Mouse (Mus musculus) T-helper 2 cell (primary cell): ENCODE data around the gene Rnpep.
"Not testable (repeated sequence)": the region's sequence is repeated elsewhere in the genome, so short reads cannot be mapped to it uniquely, and the experiment has no call there.

Source experiments
- in situ Hi-C: fragments of 300-600 bp; cut with MboI, MseI; formaldehyde crosslinking; loops from one replicate; pipeline ENCODE4 v1.15.1; 2025; ENCODE audit warnings: high pct_unique_total_duplicates

Rnpep gene

DNA sequence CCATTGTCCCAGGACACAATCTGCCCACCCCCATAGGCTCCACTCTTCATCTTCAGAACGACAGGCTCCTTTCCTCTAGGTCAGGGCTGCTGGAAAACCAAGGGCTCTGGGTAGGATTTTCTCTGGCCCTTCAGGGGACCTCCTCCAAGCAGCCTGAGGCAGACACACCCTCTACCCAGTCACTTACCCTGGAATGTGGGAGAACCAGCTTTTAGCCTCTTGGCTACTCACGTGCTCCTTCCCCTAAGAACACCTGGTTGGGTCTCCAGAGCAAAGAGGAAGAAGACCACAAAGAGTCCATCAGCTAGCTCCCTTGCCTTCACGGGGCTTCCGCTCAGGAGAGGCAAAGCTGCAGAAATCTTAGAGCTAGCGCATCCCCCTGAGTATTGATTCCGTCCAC, 23.0 kb downstream of the Rnpep start:
- in situ Hi-C loops, result loop anchor here (5.0 kb wide), 1 partner anchor 89 kb away; no protein-coding TSS in a partner anchor

DNA sequence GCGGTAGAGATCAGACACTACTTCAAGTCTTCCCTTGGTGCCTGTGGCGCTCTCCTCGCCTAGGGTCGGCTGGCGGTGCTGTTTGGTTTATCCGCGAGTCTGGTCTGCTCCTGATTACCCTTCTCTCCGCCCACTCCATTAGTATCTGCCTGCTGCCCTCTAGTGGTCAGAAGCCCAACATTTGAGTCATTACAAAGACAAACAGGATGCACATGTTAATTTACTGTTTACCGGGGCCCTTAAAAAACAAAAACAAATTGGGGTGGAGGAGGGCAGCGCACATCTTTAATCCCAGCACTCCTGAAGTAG, 24.8 kb downstream of the Rnpep start:
- in situ Hi-C loops, result no loop called here

DNA sequence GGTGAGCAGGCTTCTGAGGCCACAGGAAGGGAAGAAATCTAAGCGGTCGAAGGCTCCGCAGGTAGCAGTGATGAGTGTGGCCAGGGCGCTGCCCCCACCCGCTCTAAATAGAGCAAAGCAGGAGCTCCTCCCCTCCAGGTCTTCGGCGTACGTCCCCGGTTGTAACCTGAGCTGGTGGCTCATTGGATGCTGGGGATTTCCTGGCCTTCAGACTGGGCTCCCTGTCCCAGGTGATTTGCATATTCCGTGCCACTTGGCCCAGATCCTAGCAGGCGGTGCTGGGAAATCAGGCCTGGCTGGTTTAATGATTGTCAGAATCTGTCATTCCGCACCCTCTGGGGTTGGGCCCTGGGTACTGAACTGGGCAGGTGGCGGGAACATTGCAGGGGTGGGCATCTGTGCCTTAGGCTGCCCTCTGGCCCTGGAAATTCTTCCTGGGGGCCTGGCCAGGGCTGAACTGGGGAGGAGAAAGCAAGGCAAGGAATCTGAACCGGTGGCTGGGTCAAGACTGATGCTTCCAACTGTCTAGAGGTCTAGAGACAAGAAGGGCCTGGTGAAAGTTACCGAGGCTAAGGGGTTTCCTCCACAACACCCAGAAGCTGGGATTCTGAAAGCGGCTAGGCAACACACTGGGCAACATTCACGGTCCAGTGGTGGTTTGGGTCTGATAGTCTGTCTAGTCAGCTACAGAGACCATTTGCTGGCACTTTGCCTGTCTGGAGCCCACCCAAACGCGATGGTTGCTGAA, 25.3 kb downstream of the Rnpep start, which contains the start of gene Elf3:
Gene Elf3 (minus strand): TSS at position 189 of the 748 bp plus-strand sequence.
- in situ Hi-C loops, result no loop called here

DNA sequence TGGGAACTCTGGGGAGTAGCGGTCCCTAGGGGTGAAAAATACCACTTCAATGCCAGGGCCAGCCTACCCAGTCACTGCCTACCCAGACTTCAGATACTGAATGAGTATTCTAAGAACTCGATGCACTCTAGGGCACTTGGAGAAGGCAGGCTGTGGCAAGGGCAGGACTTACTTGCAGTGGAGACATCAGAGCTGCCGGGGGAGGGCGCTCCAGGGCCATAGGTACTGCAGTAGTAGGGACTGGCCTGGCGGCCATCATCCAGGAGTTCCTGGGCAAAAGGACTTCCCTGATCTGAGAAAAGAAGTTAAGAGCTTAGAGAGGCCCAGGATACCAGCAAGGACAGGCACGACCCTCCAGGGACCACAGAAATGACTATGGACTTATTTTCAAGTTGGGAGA, 27.6 kb downstream of the Rnpep start:
- in situ Hi-C loops, result no loop called here

DNA sequence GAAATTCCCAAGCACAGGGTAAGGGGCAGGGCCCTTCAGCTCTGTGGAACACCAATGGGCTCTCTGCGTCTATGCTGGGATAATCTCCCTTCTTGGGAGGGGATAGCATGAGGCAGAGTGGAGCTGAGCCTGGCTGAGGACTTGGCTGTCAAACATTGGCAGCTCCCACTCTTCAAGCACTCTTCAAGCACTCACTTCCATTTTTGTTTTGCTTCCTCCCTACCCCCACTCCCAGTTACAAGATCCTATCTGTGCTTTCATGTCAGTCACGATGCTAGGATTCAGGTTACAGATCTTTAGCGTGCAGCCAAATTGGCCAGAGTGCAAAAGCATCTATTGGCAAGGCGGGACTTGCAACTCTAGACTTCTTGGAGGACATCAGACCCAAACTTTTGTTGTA, 31.0 kb downstream of the Rnpep start:
- in situ Hi-C loops, result no loop called here

DNA sequence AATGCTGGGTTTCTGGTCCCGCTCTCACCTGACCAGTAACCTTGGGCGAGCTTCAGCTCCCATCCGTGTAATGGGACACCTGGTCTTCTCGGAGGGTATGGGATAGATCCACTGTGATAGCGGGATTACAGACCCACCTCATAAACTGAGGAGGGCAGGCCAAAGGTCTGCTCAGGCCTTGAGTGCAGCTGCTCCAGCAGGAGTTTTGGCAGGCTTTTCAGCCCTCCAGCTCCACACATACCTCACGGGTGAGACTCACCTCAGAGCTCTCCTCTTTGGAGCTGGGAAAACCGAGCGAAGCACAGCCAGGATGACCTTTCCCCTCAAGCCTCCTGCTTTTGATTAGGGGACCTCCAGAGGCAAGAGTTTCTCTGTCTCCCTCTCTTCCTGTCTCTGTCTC, 32.5 kb downstream of the Rnpep start:
- in situ Hi-C loops, result no loop called here

DNA sequence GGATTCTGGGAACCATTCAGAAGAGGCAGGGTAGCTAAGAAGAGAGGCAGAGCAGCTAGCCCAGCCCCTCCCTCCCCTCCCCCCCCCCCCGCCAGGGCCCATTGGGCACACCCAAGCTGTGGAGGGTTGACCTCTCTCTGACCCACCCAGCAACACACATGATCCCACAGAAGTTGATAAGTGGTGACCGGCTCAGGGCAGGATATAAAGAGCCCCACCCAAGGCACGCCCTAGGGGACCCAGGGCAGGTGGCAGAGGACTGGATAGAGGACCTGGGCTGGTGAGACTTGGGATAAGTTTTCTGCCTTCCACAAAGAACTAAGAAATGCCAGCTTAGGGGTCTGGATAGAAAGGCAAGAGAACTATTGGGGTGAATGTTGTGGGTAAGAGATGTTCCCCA, 33.2 kb downstream of the Rnpep start:
- in situ Hi-C loops, result no loop called here

DNA sequence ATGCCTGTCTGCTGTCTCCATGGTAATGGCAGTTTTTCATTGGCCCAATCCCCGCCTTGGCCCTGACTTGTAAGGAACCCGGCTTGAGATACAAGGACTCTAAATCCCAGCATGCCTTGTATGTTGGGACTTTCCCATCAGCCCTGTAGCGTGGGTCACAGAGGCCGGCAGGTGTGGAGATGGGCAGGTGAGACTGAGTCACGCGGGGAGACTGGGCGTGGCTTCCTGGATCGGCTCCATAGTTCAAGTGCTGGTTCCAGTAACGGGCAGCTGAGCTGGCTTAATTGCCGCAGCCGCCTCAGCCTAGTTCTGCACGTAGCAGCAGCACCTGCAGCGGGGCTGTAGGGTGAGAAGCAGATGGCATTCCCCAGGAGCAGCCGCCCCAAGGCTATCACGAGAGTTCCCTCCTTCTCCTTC, 35.4 kb downstream of the Rnpep start:
- in situ Hi-C loops, result no loop called here

DNA sequence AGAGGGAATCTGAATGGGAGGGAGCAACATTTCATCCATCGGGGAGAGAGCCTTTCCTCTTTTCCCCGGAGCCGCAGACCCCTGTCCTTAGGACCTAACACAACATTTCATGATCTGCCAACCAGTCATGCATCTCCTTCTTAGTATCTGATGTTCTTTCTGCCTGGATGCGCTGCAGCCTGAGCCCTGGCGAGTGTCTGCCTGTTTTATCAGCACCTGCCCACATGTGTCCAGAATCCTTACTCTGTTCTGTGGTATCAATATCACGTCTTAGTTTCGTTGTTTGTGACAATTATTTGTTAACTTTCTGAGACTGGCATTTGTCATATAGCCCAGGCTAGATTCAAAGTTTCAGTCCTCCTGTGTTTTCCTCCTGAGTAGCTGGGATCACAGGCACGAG, 39.9 kb downstream of the Rnpep start:
- in situ Hi-C loops, result no loop called here

DNA sequence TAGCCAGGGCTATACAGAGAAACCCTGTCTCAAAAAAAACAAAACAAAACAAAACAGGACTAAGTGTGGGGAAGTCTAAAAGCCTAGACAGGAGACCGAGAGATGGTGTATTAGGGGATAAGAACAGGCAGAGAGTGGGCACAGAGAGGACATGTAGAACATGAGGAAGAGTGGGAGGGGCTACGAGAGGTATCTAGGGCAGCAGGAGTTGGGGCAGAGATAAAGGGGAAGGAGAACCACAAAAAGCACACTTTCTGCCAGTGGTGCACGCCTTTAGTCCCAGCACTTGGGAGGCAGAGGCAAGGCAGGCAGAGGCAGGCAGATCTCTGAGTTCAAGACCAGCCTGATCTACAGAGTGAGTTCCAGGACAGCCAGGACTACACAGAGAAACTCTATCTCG, 43.7 kb downstream of the Rnpep start:
- in situ Hi-C loops, result not testable (repeated sequence)

DNA sequence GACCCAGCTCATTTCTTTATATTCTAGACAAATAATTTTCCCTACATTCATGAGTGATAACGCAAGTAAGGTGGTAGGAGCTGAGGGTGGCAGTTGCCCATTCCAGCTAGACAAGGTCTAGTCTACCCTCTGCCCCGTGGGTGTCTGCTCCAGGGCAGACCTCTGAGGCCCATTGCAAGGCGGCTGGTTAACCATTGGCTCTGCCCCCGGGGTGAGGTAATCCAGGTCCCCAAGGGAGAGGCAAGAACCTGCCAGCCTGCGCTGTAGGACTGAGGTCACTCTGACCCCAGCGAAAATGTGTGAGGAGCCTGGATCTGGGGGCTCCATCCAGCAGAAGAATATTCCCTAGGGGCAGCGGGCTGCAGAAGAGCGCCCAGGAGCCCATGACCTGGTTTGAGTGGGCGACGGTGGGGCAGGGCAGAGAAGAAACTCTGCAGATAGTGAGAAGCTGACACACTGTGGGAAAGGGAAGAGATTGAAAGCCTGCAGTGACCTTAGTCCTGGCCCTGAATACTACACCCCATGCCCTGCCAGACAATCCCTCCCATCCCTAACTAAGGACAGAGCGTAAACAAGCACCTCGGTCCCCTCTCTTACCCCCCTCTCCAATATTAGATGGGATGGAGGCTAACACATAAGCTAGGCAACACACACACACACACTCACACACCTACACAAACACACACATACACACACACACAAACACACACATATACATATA, 46.6 kb downstream of the Rnpep start:
- in situ Hi-C loops, result no loop called here

DNA sequence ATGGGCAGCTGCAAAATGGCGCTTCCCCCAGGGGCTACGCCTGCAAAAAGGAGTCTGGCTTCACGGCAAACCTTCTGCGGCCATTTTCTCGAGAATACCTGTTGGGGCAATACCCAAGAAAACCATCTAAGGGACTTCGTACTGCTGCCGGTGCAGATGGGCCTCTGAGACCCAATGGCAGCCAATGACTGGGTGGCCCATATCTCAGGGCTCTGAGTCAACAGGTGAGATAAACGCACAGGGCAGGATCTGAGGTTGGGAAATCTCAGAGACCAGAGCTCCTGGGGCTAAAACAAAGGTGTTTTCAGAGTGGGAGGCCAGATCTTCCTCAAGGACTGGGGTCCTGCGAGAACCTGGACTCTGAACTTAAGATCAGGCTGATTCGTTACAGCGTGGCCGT, 49.1 kb downstream of the Rnpep start:
- in situ Hi-C loops, result no loop called here

DNA sequence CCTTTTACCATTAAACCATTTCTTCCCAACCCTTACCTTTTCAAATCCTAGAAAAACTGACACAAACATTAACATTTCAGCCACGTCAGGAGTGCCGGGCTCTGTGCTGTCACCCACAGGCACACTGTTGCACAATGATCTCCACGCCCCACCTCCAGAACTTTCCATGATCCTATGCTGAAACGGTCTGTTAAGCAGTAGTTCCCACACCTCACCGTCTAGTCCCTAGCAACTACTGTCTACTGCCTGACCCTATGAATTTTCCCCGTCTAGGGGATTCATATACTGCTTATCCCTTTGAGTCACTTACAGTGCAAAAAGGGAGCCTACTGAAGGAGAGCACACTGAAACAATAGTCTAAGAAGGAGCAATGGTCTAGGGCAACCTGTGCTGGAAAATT, 49.9 kb downstream of the Rnpep start:
- in situ Hi-C loops, result no loop called here

DNA sequence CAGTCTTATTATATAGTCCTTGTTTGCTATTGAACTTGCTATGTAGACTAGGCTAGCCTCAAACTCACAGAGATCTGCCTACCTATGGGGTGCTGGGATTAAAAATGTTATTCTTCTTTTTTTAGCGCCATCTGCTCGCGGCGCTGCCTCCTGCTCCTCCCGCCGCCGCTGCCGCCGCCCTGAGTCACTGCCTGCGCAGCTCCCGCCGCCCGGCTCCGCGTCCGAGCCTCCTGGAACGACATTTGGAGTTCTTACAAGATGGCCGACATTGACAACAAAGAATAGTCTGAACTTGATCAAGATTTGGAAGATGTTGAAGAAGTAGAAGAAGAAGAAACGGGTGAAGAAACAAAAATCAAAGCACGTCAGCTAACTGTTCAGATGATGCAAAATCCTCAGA, 52.0 kb downstream of the Rnpep start:
- in situ Hi-C loops, result not testable (repeated sequence)

DNA sequence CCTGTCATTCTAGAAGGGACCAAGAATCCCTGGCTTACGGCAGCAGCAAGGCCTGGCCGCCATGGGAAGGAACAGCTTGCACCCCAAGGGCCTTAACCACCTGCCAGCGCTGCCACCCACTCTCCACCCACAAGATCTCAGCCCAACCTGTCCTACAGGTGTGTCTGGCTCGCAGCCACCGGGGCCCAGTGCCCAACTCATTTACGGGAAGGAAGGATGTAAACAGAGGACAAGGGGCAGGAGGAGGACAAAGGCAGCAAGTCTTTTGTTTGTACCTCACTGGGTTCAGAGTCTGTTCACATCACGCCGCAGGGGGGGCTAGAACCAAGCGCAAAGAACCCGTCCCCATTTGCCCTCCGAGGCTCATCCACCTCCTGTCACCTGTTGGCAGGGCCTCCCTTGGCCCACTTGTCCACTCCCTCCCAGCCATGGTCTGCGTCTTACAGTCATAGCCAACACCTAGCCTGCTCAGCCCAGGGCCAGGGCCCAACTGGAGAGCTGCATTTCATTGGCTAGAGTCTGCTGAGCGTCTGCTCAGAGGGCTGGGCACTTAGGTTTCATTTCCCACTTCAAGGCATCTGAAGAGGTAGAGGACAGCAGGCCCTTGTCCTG, 56.4 kb downstream of the Rnpep start:
- in situ Hi-C loops, result no loop called here

DNA sequence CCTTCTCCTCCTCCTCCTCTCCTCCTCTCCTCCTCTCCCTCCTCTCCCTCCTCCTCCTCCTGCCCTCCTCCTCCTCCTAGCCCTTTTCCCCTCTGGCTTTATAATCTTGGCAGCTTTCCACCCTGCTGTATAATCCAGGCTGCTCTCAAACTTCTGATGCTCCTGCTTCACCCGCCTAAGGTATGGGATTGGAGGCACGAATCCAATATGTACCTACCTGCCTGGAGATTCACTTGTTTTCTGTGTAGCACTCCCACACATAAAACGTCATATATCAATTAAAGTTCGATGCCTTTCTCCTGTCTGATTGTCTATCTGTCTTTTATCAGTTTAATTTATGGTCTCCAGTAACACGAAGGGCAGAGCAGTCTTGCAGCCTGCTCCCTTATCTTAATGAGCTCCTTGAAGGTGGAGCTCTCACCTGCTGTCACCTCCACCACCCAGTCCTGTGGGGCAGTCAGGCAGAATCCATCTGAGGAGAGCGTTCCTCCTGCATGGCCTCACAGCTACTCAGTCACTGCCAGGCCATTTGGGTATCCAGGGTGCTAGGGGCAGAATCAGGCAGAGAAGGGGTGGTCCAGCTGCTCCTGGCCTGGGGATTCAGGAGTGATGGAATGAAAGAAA, 58.8 kb downstream of the Rnpep start:
- in situ Hi-C loops, result no loop called here

DNA sequence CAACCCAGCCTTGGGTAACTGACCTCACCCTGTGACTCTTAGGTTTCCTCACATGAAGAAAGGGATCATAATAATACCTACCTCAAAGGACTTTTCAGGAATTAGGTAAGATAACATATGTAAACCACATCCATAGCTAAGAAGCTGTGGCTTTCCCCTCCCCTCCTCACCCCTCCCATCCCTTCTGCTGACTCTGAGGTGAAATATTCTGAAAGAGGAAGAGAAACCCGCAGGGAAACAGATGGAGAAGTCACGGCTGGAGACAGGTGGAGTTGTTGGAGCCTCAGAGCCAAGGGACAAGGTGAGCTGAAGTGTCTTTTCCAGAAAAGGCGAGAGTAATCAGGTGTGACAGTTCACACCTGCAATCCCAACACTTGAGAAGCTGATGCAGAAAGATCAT, 59.7 kb downstream of the Rnpep start:
- in situ Hi-C loops, result no loop called here

DNA sequence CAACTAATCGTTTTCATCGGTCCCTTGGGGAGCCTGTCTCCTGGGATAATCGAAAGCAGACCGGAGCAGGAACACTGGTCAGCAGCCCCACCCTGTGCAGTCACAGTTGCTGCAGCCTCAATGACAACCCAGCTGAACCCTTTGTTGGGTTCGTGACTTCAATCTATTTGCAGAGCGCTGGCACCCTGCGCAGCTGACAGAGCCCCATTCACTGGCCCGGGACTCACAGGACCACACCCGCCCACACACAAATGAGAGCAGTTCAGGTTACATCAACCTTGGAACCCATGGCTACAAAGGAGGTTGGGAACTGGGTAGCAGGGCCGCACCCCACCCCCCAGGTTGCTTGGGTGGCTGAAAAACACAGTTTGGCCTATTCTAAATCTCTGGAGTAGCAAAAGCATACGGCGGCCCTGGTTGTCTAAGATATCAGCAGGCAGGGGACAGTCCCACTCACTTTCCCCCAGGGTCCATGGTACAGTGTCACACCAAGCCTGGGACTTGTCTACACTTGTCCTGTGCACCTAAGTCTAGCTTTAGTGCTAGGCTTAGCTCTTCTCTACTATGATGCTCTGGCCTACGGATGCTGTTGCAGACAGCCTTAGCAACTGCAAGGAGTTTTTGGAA, 66.2 kb downstream of the Rnpep start:
- in situ Hi-C loops, result no loop called here

DNA sequence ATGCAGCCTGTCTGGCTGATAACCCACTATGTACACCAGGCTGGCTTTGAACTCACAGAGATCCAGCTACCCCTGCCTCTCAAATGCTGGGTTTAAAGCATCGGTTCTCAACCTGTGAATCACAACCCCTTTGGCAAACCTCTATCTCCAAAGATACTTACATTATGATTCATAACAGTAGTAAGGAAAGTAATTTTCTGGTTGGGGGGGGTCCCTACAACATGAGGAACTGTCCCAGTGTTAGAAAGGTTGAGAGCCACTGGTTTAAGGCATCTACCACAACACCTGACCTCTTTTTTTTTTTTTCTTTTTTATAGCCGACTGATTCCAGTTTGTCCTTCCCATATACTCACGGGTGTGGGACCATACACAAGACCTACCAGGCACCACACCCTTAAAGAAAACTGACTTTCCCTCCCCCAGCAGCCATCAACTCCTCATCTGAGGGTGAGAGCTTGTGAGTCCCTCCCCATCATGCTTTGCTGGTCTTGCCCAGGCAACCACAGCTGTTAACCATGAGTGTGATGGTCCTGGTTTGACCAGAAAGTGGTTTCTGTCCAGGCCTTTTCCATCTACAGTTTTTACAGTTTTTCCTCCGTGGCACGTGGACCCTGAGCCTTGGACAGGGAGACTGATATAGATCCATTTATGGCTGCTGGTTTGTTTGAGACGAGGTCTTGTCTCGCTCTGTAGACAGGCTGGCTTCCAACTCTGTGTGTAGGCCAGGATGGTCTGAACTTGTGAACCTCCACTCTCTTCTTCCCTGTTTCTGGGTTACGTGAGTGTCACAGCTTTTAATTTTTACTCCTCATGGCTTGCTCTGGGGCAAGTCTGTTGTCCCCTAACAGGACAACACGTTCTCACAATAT, 69.9 kb downstream of the Rnpep start:
- in situ Hi-C loops, result no loop called here
